Mouse (Mus musculus): ENCODE measurements at regions not wholly inside any gene's neighbourhood (a gene's known extent, or its start where the extent isn't known, plus 50 kb on each side); places are given as distances from the start of the nearest gene placed in this dataset.

GRCm38 (mm10) chr9:116511450-116511849 is 336.3 kb upstream of the Tgfbr2 start:
- Histone ChIP-seq H3K9me3 (replicated peaks) (no peaks in the 10 kb centered on the region), H3K36me3 (no peaks in the 10 kb centered on the region), H3K4me3 (replicated peaks) (no peak overlapping the region), H3K27ac (no peak overlapping the region), H3K27me3 (no peaks in the 10 kb centered on the region), H3K4me1 (no peaks in the 10 kb centered on the region), H3K4me2 (no peak overlapping the region), H3K9ac (no peak overlapping the region)
- no peak for ATAC-seq (replicated peaks; ENCODE audit: low FRiP score)
- WGBS = 43% methylated on average over 3 of the region's 3 CpGs

- H3K36me3 ChIP-seq = no peaks in the 10 kb centered on the region
Observed at GRCm38 (mm10) chr9:116507756-116508155, 332.6 kb upstream of the Tgfbr2 start.

GRCm38 (mm10) chr9:116502831-116503230 is 327.7 kb upstream of the Tgfbr2 start:
- Histone ChIP-seq H3K4me2 (no peak overlapping the region), H3K9ac (no peak overlapping the region), H3K36me3 (no peaks in the 10 kb centered on the region), H3K9me3 (replicated peaks) (no peaks in the 10 kb centered on the region), H3K4me1 (no peaks in the 10 kb centered on the region), H3K27ac (no peak overlapping the region), H3K27me3 (no peaks in the 10 kb centered on the region), H3K4me3 (replicated peaks) (no peak overlapping the region)
- ATAC-seq (replicated peaks; ENCODE audit: low FRiP score) = no peak
- WGBS = 75% methylated on average over 5 of the region's 5 CpGs

More at GRCm38 (mm10) chr9:116507756-116508155, 332.6 kb upstream of the Tgfbr2 start:
- Histone ChIP-seq H3K9me3 (replicated peaks) (no peaks in the 10 kb centered on the region), H3K27ac (no peak overlapping the region), H3K4me1 (no peaks in the 10 kb centered on the region), H3K4me2 (no peak overlapping the region), H3K4me3 (replicated peaks) (no peak overlapping the region), H3K9ac (no peak overlapping the region), H3K27me3 (no peaks in the 10 kb centered on the region)
- 85% methylated on average over 5 of the region's 5 CpGs for WGBS
- no peak for ATAC-seq (replicated peaks; ENCODE audit: low FRiP score)

GRCm38 (mm10) chr9:116500951-116501350 is 325.8 kb upstream of the Tgfbr2 start:
- H3K4me2 ChIP-seq = no peak overlapping the region
- H3K27ac ChIP-seq = no peak overlapping the region
- no peak overlapping the region for H3K4me3 ChIP-seq (replicated peaks)
- no peaks in the 10 kb centered on the region for H3K4me1 ChIP-seq
- no peaks in the 10 kb centered on the region for H3K27me3 ChIP-seq
- no peak for ATAC-seq (replicated peaks; ENCODE audit: low FRiP score)
- 84% methylated on average over 3 of the region's 3 CpGs for WGBS
- H3K9me3 ChIP-seq (replicated peaks) = no peaks in the 10 kb centered on the region
- no peak overlapping the region for H3K9ac ChIP-seq
- H3K36me3 ChIP-seq = no peaks in the 10 kb centered on the region

GRCm38 (mm10) chr9:116491227-116491626 is 316.1 kb upstream of the Tgfbr2 start:
- ATAC-seq (replicated peaks; ENCODE audit: low FRiP score) = no peak
- no peaks in the 10 kb centered on the region for H3K27me3 ChIP-seq
- no peaks in the 10 kb centered on the region for H3K36me3 ChIP-seq
- no peak overlapping the region for H3K9ac ChIP-seq
- H3K4me1 ChIP-seq = no peaks in the 10 kb centered on the region
- WGBS = 90% methylated on average over 2 of the region's 2 CpGs
- no peak overlapping the region for H3K4me2 ChIP-seq
- no peak overlapping the region for H3K27ac ChIP-seq
- H3K9me3 ChIP-seq (replicated peaks) = peaks cover 9% of the 10 kb centered on the region; the same call in 1 of the 2 replicates
- no peak overlapping the region for H3K4me3 ChIP-seq (replicated peaks)

- Histone ChIP-seq H3K36me3 (no peaks in the 10 kb centered on the region), H3K27me3 (no peaks in the 10 kb centered on the region), H3K27ac (no peak overlapping the region), H3K4me3 (replicated peaks) (no peak overlapping the region), H3K9me3 (replicated peaks) (peaks cover 9% of the 10 kb centered on the region; the same call in 1 of the 2 replicates), H3K4me2 (no peak overlapping the region), H3K4me1 (no peaks in the 10 kb centered on the region), H3K9ac (no peak overlapping the region)
- WGBS = 64% methylated on average over 4 of the region's 4 CpGs
- ATAC-seq (replicated peaks; ENCODE audit: low FRiP score) = no peak
Observed at GRCm38 (mm10) chr9:116489787-116490186, 314.6 kb upstream of the Tgfbr2 start.

- no peak overlapping the region for H3K4me3 ChIP-seq (replicated peaks)
- no peak overlapping the region for H3K27ac ChIP-seq
- H3K27me3 ChIP-seq = no peaks in the 10 kb centered on the region
- ATAC-seq (replicated peaks; ENCODE audit: low FRiP score) = no peak
- H3K4me1 ChIP-seq = no peaks in the 10 kb centered on the region
- WGBS = 81% methylated on average over 5 of the region's 5 CpGs
- H3K9ac ChIP-seq = no peak overlapping the region
- H3K36me3 ChIP-seq = no peaks in the 10 kb centered on the region
- peaks cover 9% of the 10 kb centered on the region; the same call in 1 of the 2 replicates for H3K9me3 ChIP-seq (replicated peaks)
- H3K4me2 ChIP-seq = no peak overlapping the region
Observed at GRCm38 (mm10) chr9:116489273-116489672, 314.1 kb upstream of the Tgfbr2 start.

- Histone ChIP-seq H3K4me3 (replicated peaks) (no peak overlapping the region), H3K9ac (no peak overlapping the region), H3K9me3 (replicated peaks) (0 out of 2 replicates have a peak, but pooled peaks cover 3% of the 10 kb centered on the region), H3K4me2 (no peak overlapping the region), H3K27ac (no peak overlapping the region), H3K27me3 (no peaks in the 10 kb centered on the region), H3K36me3 (no peaks in the 10 kb centered on the region), H3K4me1 (no peaks in the 10 kb centered on the region)
- WGBS = 71% methylated on average over 3 of the region's 3 CpGs
- no peak for ATAC-seq (replicated peaks; ENCODE audit: low FRiP score)
Observed at GRCm38 (mm10) chr9:116477309-116477708, 302.1 kb upstream of the Tgfbr2 start.

GRCm38 (mm10) chr9:116475206-116475955 is 300.2 kb upstream of the Tgfbr2 start:
- H3K27ac ChIP-seq = no peak overlapping the region
- H3K27me3 ChIP-seq = no peaks in the 10 kb centered on the region

GRCm38 (mm10) chr9:116472855-116473254 is 297.7 kb upstream of the Tgfbr2 start:
- no peak for ATAC-seq (replicated peaks; ENCODE audit: low FRiP score)
- Histone ChIP-seq H3K9ac (no peak overlapping the region), H3K36me3 (no peaks in the 10 kb centered on the region), H3K4me1 (no peaks in the 10 kb centered on the region), H3K9me3 (replicated peaks) (0 out of 2 replicates have a peak, but pooled peaks cover 3% of the 10 kb centered on the region), H3K4me2 (no peak overlapping the region), H3K27me3 (no peaks in the 10 kb centered on the region), H3K4me3 (replicated peaks) (no peak overlapping the region), H3K27ac (no peak overlapping the region)
- WGBS = 80% methylated on average over 4 of the region's 4 CpGs

More at GRCm38 (mm10) chr9:116475206-116475955, 300.2 kb upstream of the Tgfbr2 start:
- H3K4me3 ChIP-seq (replicated peaks) = no peak overlapping the region
- H3K9me3 ChIP-seq (replicated peaks) = 0 out of 2 replicates have a peak, but pooled peaks cover 3% of the 10 kb centered on the region
- no peaks in the 10 kb centered on the region for H3K4me1 ChIP-seq
- H3K9ac ChIP-seq = no peak overlapping the region
- no peaks in the 10 kb centered on the region for H3K36me3 ChIP-seq
- no peak overlapping the region for H3K4me2 ChIP-seq
- 84% methylated on average over 12 of the region's 12 CpGs for WGBS
- no peak for ATAC-seq (replicated peaks; ENCODE audit: low FRiP score)

- Histone ChIP-seq H3K27ac (no peak overlapping the region), H3K4me2 (no peak overlapping the region), H3K36me3 (no peaks in the 10 kb centered on the region), H3K4me1 (no peaks in the 10 kb centered on the region), H3K4me3 (replicated peaks) (no peak overlapping the region), H3K9me3 (replicated peaks) (0 out of 2 replicates have a peak, but pooled peaks cover 3% of the 10 kb centered on the region), H3K9ac (no peak overlapping the region), H3K27me3 (no peaks in the 10 kb centered on the region)
- 32% methylated on average over 10 of the region's 10 CpGs for WGBS
- ATAC-seq (replicated peaks; ENCODE audit: low FRiP score) = 0 out of 2 replicates have a peak, but pooled peaks have one; percentile 9
Observed at GRCm38 (mm10) chr9:116468569-116469250, 293.6 kb upstream of the Tgfbr2 start.

GRCm38 (mm10) chr9:116466336-116466735 is 291.2 kb upstream of the Tgfbr2 start:
- H3K4me3 ChIP-seq (replicated peaks) = no peak overlapping the region
- H3K27me3 ChIP-seq = no peaks in the 10 kb centered on the region
- no peak overlapping the region for H3K4me2 ChIP-seq
- ATAC-seq (replicated peaks; ENCODE audit: low FRiP score) = no peak
- no peaks in the 10 kb centered on the region for H3K4me1 ChIP-seq
- H3K36me3 ChIP-seq = no peaks in the 10 kb centered on the region
- no peak overlapping the region for H3K27ac ChIP-seq
- 89% methylated on average over 7 of the region's 7 CpGs for WGBS
- no peak overlapping the region for H3K9ac ChIP-seq
- no peaks in the 10 kb centered on the region for H3K9me3 ChIP-seq (replicated peaks)

Data from kidney, embryonic 15.5 days (tissue).